Mouse (Mus musculus) neural tube, embryonic 11.5 days (tissue): ENCODE data around the gene 1700020N01Rik. TPM values are rescaled to one million over a fixed set of nuclear protein-coding genes. Genes with fewer than 3 reads are reported as not detected.

Source experiments
- ATAC-seq: fragments of 200-750 bp; cut with Nextera tagmentation; 2 replicates; pipeline ENCODE4 v1.8.0; 2017; ENCODE audit warnings: moderate number of reproducible peaks, mild to moderate bottlenecking, moderate TSS enrichment, moderate library complexity; ENCODE audit not compliant: insufficient read depth, low FRiP score, low TSS enrichment
- DNase-seq: peaks from one replicate; pipeline ENCODE4 v3.0.0-alpha.2; 2015; ENCODE audit warnings: low spot score
- H3K27ac ChIP-seq: fragments of 300-500 bp; sonication (generic); 2 replicates; pipeline ENCODE4 v1.5.1; 2014; ENCODE audit warnings: low read depth, mild to moderate bottlenecking, low read length
- H3K27me3 ChIP-seq: fragments of 300-500 bp; sonication (generic); 2 replicates; pipeline ENCODE4 v1.6.1; 2014; ENCODE audit warnings: mild to moderate bottlenecking, low read length, mixed read lengths; ENCODE audit not compliant: control insufficient read depth, insufficient read depth
- H3K36me3 ChIP-seq: fragments of 300-500 bp; sonication (generic); 2 replicates; pipeline ENCODE4 v1.6.1; 2014; ENCODE audit warnings: mild to moderate bottlenecking, low read length, moderate library complexity, mixed read lengths; ENCODE audit not compliant: control insufficient read depth, insufficient read depth
- H3K4me1 ChIP-seq: fragments of 300-500 bp; sonication (generic); 2 replicates; pipeline ENCODE4 v1.6.1; 2014; ENCODE audit warnings: low read length, mixed read lengths; ENCODE audit not compliant: control insufficient read depth, insufficient read depth
- H3K4me2 ChIP-seq: fragments of 300-500 bp; sonication (generic); 2 replicates; pipeline ENCODE4 v1.6.1; 2014; ENCODE audit warnings: low read depth, mild to moderate bottlenecking, moderate library complexity
- H3K4me3 ChIP-seq: fragments of 300-500 bp; sonication (generic); 2 replicates; pipeline ENCODE4 v1.5.1; 2014; ENCODE audit warnings: low read depth, low read length
- H3K9ac ChIP-seq: fragments of 300-500 bp; sonication (generic); 2 replicates; pipeline ENCODE4 v1.6.1; 2014; ENCODE audit warnings: mild to moderate bottlenecking, low read length
- H3K9me3 ChIP-seq: fragments of 300-500 bp; sonication (generic); 2 replicates; pipeline ENCODE4 v1.6.1; 2016; ENCODE audit warnings: low read length; ENCODE audit not compliant: control insufficient read depth
- WGBS: fragments of 180-500 bp; shearing (Covaris S2); extraction: QIAGEN DNeasy Blood & Tissue Kit; methylation state at CpG from one replicate; pipeline ENCODE4 v1.1.7; 2014; 5-methylcytosine and 5-hydroxymethylcytosine counted together
- polyA plus RNA-seq: library from polyadenylated mRNA; unstranded; fragments of >200 nt; fragmentation: Nextera tagmentation; extraction: Ambion mirVana; gene quantifications from 2 replicates; pipeline ENCODE4 v1.2.1, GENCODE M21; 2014

1700020N01Rik gene
- polyA plus RNA-seq, 1 experiment from 2014 or later = not detected

DNA sequence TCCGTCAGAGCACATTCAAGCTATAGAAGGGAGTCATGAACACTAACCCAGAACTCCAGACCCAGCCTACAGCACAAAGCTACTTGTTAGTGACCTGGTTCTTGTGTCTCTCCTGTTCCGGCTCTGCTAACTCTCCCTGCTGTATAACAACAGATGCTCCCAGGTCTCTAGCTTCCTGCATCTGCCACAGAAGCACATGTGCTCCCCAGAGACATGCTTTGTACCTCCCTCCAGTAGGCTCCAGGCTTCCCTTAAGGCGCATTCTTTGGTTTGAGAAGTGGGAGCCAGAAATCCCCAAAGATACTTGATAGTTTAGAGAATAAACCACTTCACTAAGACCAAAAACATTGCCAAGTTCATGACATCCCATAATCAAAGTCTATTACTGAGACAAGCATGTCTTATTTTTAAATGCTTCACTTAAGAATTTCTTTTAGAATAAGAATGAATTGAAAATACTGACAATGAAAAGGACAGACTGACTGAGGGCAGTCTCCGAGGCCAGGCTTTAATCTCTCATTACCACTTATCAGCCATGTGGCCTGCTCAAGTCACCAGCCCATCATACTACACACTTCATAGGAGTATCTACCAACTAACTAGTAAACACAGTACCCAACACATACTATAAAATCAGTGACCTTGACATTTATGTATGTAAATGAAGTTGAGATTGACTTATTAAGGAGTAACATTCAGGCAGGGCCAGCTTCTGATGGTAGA lies 43.2 kb downstream of the 1700020N01Rik start:
- H3K4me1 ChIP-seq = no peaks in the 10 kb centered on the region
- H3K27me3 ChIP-seq = no peaks in the 10 kb centered on the region
- no peak overlapping the region for H3K4me3 ChIP-seq
- DNase-seq (no peak), ATAC-seq (no peak)
- H3K36me3 ChIP-seq = no peaks in the 10 kb centered on the region
- H3K4me2 ChIP-seq = no peak overlapping the region
- H3K9me3 ChIP-seq = no peaks in the 10 kb centered on the region
- no peak overlapping the region for H3K27ac ChIP-seq
- WGBS = 88% methylated on average over 4 of the region's 4 CpGs
- H3K9ac ChIP-seq = no peak overlapping the region

DNA sequence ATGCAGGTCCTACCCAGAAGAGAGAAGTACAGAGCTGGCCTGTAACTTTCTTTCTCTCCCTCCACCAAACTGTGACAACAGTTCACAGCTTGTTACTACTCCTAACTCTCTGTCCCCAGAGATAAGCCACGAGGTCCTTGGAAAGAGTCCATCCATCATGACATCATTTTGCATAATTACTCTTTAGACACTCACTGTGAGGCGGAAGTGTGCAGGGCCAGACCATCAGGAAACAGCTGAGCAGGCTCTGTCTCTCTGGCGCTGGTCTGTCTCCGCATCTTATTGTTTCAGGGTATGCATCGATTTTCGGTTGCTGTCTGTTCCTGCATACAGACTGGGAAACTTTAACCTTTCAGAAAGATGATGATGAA lies 43.8 kb downstream of the 1700020N01Rik start:
- no peak overlapping the region for H3K4me2 ChIP-seq
- no peak overlapping the region for H3K9ac ChIP-seq
- H3K27ac ChIP-seq = no peak overlapping the region
- H3K36me3 ChIP-seq = no peaks in the 10 kb centered on the region
- WGBS = 76% methylated on average over 6 of the region's 6 CpGs
- H3K9me3 ChIP-seq = no peaks in the 10 kb centered on the region
- no peak overlapping the region for H3K4me3 ChIP-seq
- no peaks in the 10 kb centered on the region for H3K4me1 ChIP-seq
- DNase-seq (no peak), ATAC-seq (no peak)
- H3K27me3 ChIP-seq = no peaks in the 10 kb centered on the region

DNA sequence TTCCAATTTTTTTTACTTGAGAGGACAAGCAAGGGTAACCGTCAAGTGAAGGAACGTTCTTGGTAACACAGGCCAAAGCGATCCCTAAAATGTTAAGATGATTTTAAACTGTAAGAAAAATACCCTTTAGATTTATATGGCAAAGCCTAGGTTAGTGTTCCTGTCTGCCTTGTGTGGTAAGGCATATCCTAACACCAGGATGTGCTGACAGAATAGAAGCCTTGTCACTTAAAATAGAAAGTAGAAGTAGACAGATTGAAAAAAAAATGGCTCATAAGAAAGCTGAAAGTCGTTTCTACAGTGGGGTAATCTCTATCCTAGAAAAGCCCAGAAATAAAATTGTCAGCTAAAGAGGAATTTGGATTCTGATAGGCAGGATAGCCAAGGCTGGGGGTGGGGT lies 58.4 kb downstream of the 1700020N01Rik start:
- H3K9me3 ChIP-seq = no peaks in the 10 kb centered on the region; the same call in 1 of the 2 replicates
- no peak overlapping the region for H3K4me2 ChIP-seq
- no peak for DNase-seq
- no peaks in the 10 kb centered on the region for H3K36me3 ChIP-seq
- H3K4me3 ChIP-seq = no peak overlapping the region
- H3K4me1 ChIP-seq = no peaks in the 10 kb centered on the region
- H3K9ac ChIP-seq = no peak overlapping the region
- H3K27me3 ChIP-seq = no peaks in the 10 kb centered on the region
- 89% methylated on average over 4 of the region's 4 CpGs for WGBS
- no peak overlapping the region for H3K27ac ChIP-seq
- no peak for ATAC-seq

DNA sequence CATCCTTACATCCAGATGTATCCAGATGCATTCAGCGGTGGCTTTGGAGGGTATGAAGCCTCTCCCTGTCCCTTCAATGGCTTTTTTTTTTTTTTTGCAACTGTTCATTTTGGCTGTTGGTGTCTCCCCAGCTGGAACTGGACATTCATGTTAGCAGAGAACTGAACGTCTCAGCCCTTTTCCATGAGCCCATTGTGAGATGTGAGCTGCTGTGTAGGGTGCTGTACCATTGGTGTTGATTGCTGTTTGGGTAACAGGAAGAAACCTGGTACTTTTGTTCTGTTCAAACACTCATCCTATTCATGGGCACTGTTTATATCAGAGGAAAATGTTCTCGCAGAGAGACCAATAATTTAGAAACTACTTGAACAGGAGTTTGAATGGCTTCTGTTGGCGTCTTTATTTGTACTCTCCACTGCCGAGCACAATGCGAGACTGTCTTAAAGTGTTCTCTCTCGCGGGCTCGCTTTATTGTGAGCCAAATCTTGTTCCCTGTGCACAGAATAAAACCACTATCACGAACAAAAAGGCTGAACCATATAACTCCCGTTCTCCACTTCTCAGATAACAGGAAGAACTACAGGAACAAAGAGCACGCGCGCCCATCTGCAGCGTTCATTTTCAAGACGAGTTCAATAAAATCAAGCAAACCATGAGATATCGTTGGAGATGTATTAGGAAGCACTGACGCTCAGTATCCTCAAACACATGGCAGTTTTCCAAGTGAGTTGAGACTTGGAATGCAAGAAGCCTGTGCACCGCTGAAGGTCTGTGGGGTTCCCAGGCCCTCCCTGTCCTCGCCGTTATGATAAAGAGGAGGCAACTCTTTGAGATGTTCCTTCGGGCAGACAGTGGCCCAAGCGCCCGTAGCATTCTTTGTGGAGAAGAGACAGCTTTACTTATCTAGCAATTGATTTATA lies 59.7 kb downstream of the 1700020N01Rik start:
- Histone ChIP-seq H3K4me3 (no peak overlapping the region), H3K27me3 (no peaks in the 10 kb centered on the region), H3K27ac (no peak overlapping the region), H3K9ac (no peak overlapping the region), H3K4me2 (no peak overlapping the region), H3K9me3 (no peaks in the 10 kb centered on the region; the same call in 1 of the 2 replicates), H3K4me1 (no peaks in the 10 kb centered on the region), H3K36me3 (no peaks in the 10 kb centered on the region)
- no peak for ATAC-seq
- no peak for DNase-seq
- 89% methylated on average over 24 of the region's 24 CpGs for WGBS

DNA sequence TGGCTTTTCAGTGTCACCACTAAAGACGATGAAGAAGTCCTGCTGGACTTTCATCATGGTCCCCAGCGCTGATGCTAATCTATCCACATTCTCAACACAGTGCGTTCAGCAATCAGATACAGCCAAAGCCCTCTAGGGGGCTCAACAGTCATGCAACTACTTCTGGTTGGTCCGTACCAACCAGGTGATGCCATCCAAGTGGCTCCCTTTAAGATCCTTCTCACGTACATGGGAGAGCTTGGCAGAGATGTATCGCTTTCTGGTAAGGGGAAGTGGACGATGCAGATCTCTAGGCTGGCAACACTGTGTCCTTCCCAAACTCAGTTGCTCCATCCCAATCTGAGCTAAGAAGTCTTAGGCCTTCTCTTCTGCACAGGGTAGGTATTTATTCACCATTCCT lies 60.5 kb downstream of the 1700020N01Rik start:
- Histone ChIP-seq H3K36me3 (no peaks in the 10 kb centered on the region), H3K9me3 (no peaks in the 10 kb centered on the region; the same call in 1 of the 2 replicates), H3K4me1 (no peaks in the 10 kb centered on the region), H3K27me3 (no peaks in the 10 kb centered on the region), H3K4me3 (no peak overlapping the region), H3K27ac (no peak overlapping the region), H3K9ac (no peak overlapping the region), H3K4me2 (no peak overlapping the region)
- 94% methylated on average over 7 of the region's 7 CpGs for WGBS
- ATAC-seq (no peak), DNase-seq (no peak)

DNA sequence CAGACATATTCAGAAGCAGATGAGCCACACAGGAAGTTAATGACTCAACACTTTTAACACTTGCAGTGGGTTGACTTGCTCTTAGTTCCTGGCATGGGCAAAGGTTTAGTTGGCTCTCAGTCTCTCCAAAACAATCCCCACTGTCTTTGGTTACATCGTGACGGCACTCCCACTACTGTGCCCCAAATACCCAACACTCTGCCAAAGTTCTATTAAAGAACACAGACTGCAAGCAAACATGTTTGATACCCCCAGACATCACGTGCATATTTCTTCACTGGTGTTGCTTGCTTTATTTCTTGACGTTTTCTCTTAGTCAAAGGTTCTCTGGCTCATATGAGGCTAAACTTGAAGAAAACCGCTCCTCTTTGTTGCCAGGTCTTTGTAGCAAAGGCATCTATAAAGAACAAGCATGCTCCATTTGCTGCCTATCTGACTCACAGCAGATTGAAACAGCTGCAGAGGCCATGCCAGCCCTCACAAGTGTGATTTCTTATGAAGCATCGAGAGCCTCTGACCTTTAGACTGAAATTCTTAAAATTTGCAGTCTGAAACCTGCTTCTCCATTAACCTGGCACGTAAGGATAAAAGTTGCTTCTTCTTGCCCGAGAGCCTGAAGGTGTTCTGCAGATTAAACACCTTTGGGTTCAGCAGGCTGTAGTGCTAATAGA lies 66.8 kb downstream of the 1700020N01Rik start:
- WGBS = 86% methylated on average over 8 of the region's 8 CpGs

DNA sequence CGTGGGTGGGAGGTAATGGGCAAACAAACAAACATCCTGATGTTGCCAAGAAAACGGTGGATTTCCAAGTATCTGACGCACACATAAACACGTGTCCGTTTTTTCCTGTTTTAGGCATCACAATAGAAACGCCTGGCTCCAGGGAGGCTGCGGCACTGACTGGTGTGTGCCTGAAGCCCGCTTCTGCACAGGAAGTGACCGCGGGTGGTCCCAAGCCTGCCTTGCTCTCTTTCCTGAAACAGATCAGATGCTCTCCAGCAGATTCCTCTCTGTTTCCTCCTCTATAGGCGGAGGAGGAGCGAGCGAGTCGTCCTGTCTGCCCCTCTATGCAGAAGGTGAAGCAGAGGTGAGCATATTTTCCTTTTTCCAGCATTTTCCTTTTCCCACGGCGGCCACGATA lies 76.0 kb downstream of the 1700020N01Rik start:
- ATAC-seq = no peak
- WGBS = 68% methylated on average over 17 of the region's 17 CpGs

More for the DNA sequence above, 66.8 kb downstream of the 1700020N01Rik start:
- no peak for ATAC-seq
- no peak overlapping the region for H3K27ac ChIP-seq
- no peaks in the 10 kb centered on the region for H3K4me1 ChIP-seq
- no peak overlapping the region for H3K9ac ChIP-seq
- no peak overlapping the region for H3K4me3 ChIP-seq
- no peak for DNase-seq
- H3K27me3 ChIP-seq = no peaks in the 10 kb centered on the region
- no peak overlapping the region for H3K4me2 ChIP-seq
- no peaks in the 10 kb centered on the region for H3K36me3 ChIP-seq
- no peaks in the 10 kb centered on the region for H3K9me3 ChIP-seq

DNA sequence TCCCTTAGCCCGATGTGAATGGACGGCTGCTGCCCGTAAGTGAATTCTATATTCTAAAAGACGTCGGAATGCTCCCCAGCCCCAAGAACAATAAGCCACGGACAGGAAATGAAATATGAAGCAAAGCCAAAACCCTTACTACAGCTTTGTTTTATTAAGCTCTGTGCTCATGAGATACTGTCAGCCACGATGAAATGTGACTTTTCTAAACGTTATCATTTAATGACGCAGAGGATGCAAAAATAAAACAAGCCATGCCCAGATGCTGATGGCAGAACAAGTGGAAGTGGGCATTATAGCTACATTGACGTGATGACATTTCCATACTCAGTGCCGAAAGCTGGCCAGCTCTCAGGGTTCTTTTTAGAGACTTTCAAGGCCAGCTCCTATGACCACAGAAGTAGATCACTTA lies 76.8 kb downstream of the 1700020N01Rik start:
- Histone ChIP-seq H3K36me3 (no peaks in the 10 kb centered on the region), H3K27me3 (no peaks in the 10 kb centered on the region), H3K4me2 (no peak overlapping the region), H3K9ac (no peak overlapping the region), H3K27ac (no peak overlapping the region), H3K4me3 (no peak overlapping the region), H3K9me3 (no peaks in the 10 kb centered on the region), H3K4me1 (no peaks in the 10 kb centered on the region)
- ATAC-seq (no peak), DNase-seq (no peak)
- WGBS = 73% methylated on average over 11 of the region's 11 CpGs

More for the DNA sequence above, 76.0 kb downstream of the 1700020N01Rik start:
- H3K4me3 ChIP-seq = no peak overlapping the region
- H3K9me3 ChIP-seq = no peaks in the 10 kb centered on the region
- H3K4me2 ChIP-seq = no peak overlapping the region
- no peak overlapping the region for H3K27ac ChIP-seq
- no peak overlapping the region for H3K9ac ChIP-seq
- no peaks in the 10 kb centered on the region for H3K27me3 ChIP-seq
- peak; percentile 43 for DNase-seq
- no peaks in the 10 kb centered on the region for H3K36me3 ChIP-seq
- no peaks in the 10 kb centered on the region for H3K4me1 ChIP-seq
